Mouse (Mus musculus) megakaryocyte-erythroid progenitor cell, adult 5 weeks (primary cell): ENCODE results near the gene Olfr110. TPM values are rescaled to one million over a fixed set of nuclear protein-coding genes. Genes with fewer than 3 reads are reported as not detected.

Experiments used
- polyA plus RNA-seq: library from polyadenylated mRNA; stranded (reverse); fragments of >175 nt; gene quantifications from 2 replicates; pipeline ENCODE4 v1.2.3, GENCODE M21; 2012

Gene Olfr110
- not detected in 2 replicates for polyA plus RNA-seq

GRCm38 (mm10) chr17:37491930-37492518 is at the start of gene Olfr110:
Gene Olfr110 (plus strand): TSS chr17:37492468.

GRCm38 (mm10) chr17:37445180-37445579 is 47.1 kb upstream of the Olfr110 start, which contains the start of gene Olfr108:
Gene Olfr108 (plus strand): TSS chr17:37445480.

GRCm38 (mm10) chr17:37458616-37459015 is 33.7 kb upstream of the Olfr110 start, which contains the start of gene Olfr109:
Gene Olfr109 (plus strand): TSS chr17:37458916.

GRCm38 (mm10) chr17:37483452-37483851 is 8.8 kb upstream of the Olfr110 start, which contains the start of gene H2-M2:
Gene H2-M2 (minus strand): TSS chr17:37483552.

DNA sequence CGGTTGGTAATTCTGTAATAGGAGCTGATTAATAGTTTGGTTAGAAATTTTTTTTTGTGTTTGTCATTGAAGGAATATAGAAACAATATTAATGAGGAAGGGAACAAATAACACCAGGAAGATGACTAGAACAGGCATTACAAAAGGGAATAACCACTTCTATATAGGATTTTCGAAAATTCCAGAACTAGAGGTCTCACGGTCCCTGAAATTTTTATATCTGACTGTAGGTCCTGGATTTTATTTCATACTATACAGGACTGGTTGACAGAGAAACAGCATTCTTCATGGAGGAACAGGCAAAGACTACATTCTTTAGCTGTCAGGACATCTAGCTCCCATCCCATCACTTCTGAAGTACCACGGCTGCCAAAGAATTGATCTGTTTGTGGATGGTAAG is 15.5 kb downstream of the Olfr110 start, which contains the start of gene Olfr111:
Olfr111 (plus strand) TSS at position 301 of the 400 bp plus-strand sequence.

Other genes starting within 250 kb of the Olfr110 start
- gene Olfr98, start 228.7 kb upstream of the Olfr110 start, polyA plus RNA-seq = not detected in 2 replicates
- gene H2-M3, start 222.2 kb upstream of the Olfr110 start, polyA plus RNA-seq = 1.8 and 2.2 TPM in 2 replicates
- not detected in 2 replicates for gene Olfr99, start 209.0 kb upstream of the Olfr110 start, polyA plus RNA-seq
- not detected in 2 replicates for gene Olfr101, start 188.2 kb upstream of the Olfr110 start, polyA plus RNA-seq
- not detected in 2 replicates for gene Olfr102, start 175.4 kb upstream of the Olfr110 start, polyA plus RNA-seq
- not detected in 2 replicates for gene Olfr103, start 152.8 kb upstream of the Olfr110 start, polyA plus RNA-seq
- not detected in 2 replicates for gene Olfr104-ps, start 132.9 kb upstream of the Olfr110 start, polyA plus RNA-seq
- 0.03 TPM in 1 of 2 replicates, not detected in the other for gene Olfr105-ps, start 113.4 kb upstream of the Olfr110 start, polyA plus RNA-seq
- gene Olfr106-ps, start 102.1 kb upstream of the Olfr110 start, polyA plus RNA-seq = not detected in 2 replicates
- not detected in 2 replicates for gene Olfr107, start 93.2 kb upstream of the Olfr110 start, polyA plus RNA-seq
- not detected in 2 replicates for gene Olfr108, start 47.0 kb upstream of the Olfr110 start, polyA plus RNA-seq
- gene Olfr109, start 33.6 kb upstream of the Olfr110 start, polyA plus RNA-seq = not detected in 2 replicates
- not detected in 2 replicates for gene H2-M2, start 8.9 kb upstream of the Olfr110 start, polyA plus RNA-seq
- gene Olfr111, start 15.6 kb downstream of the Olfr110 start, polyA plus RNA-seq = not detected in 2 replicates
- not detected in 2 replicates for gene Olfr112, start 77.0 kb downstream of the Olfr110 start, polyA plus RNA-seq
- gene Olfr113, start 85.2 kb downstream of the Olfr110 start, polyA plus RNA-seq = not detected in 2 replicates
- gene Olfr114, start 100.3 kb downstream of the Olfr110 start, polyA plus RNA-seq = not detected in 2 replicates
- gene Olfr115, start 134.6 kb downstream of the Olfr110 start, polyA plus RNA-seq = not detected in 2 replicates
- not detected in 2 replicates for gene Olfr116, start 134.7 kb downstream of the Olfr110 start, polyA plus RNA-seq
- gene Olfr117, start 171.3 kb downstream of the Olfr110 start, polyA plus RNA-seq = not detected in 2 replicates
- not detected in 2 replicates for gene Olfr118, start 174.5 kb downstream of the Olfr110 start, polyA plus RNA-seq
- not detected in 2 replicates for gene Olfr119, start 204.1 kb downstream of the Olfr110 start, polyA plus RNA-seq
- gene Olfr120, start 229.3 kb downstream of the Olfr110 start, polyA plus RNA-seq = not detected in 2 replicates